Mouse (Mus musculus) gastrocnemius, postnatal 14 days (tissue): Measurements from ENCODE around the gene Arid3a. TPM values are rescaled to one million over a fixed set of nuclear protein-coding genes. Genes with fewer than 3 reads are reported as not detected.

Source experiments
- DNase-seq: peaks from one replicate; pipeline ENCODE4 v3.0.0; 2021; ENCODE audit warnings: mixed read lengths
- intact Hi-C: fragments of 180-260 bp; cut with DNase I; formaldehyde crosslinking; loops from one replicate; pipeline ENCODE4 v1.15.1; 2025; ENCODE audit warnings: low total_unique reads
- total RNA-seq, 2 experiments: library from RNA; stranded (reverse); gene quantifications; 2 replicates each; pipeline ENCODE4 v1.2.3; 2021

Gene Arid3a
- total RNA-seq, 2 experiments from 2014 or later: 2.4 to 2.7 TPM

DNA sequence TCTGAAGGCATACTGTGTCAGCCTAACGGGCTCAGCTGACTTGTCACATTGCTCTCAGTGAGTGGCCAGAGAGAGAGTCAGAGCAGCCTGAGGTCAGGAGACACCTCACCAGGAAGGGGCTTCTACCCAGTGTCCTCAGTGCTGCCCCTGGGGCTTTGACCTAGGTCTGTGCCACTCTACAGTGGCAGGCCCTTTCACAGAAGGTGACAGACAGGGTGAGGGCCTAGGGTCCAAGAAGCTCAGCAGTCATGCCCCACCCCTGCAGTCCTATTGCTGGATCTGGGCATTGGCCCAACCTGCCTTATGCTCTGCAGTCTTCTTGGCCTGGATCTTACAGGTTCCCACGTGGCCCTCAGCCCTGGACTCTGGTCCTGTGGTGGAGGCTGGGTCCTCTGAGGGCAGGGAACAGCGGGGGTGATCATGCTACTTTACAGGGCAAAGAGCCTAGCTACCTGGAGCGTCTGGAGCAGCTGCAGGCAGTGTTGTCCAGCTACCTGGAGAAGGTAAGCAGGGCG lies 40.1 kb downstream of the Arid3a start:
- intact Hi-C loops: no loop called here
- DNase-seq: no peak

DNA sequence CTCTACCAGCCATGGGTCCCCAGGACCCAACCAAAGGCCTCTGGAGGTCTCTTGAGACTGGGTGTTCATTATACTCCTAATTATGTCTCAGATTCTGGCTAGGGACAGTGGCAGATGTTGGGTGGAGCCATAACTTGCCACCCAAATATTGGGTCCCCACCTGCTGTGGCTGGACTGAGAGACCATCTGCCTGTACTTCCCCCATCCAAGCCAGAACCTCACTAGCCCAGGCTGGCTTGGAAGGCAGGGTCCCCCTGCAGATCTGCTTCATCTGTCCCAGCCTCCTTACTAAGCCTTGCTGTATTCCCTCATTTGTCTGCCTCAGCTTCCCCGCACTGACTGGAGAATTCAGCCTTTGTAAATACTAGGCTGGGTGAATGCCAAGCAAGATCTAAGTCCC lies 41.3 kb downstream of the Arid3a start:
- DNase-seq: no peak
- intact Hi-C loops: no loop called here

DNA sequence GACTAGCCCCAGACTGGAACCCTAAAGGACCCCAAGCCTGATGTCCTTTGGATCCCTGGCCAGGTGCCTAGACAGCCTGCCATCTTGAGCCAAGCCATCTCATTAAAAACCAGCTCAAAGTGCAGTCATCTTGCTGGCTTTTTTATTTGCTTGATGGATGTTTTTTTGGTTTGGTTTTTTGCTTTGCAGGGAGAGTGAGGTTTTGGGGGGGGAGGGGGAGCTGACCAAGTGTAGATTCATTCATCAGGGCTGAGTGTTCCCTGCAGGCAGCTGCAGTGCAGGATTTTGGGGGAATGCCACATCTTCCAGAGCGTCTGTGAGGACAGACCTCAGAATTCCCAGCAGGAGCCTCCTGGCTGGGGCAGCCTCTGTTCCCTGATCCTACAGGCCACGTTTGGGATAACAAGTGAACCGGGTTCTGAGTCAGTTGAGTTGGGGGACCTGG lies 42.3 kb downstream of the Arid3a start:
- intact Hi-C loops: no loop called here
- no peak for DNase-seq

DNA sequence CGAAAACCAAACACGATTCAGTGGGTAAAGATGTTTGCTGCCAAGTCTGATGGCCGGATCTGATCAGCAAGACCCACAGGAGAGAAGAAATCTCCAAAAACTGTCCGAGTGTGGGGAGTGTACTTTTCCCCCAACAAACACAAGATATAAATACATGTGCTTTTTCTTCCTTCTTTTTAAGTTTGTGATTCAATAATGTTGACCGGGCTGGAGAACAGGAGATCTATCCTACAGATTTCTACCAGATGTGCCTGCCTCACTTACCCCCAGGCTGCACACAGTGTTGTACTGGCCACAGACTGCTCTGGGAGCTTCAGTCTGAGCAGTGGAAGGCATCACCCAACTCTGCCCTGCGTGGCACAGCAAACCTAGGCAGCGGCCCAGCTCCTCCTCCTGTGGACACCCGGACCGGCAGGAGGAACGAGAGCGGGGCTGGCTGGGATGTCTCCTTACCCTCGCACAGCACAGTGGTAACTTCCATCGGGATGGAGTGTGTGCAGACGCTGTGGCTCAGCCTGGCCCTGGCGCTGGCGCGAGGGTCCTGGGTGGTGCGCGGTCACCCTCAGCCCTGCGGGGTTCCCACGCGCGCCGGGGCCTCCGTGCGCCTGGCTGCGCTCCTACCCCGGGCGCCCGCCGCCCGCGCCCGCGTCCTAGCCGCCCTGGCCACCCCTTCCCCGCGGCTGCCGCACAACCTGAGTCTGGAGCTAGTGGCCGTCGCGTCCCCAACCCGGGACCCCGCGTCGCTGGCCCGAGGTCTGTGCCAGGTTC lies 43.8 kb downstream of the Arid3a start, which contains the start of gene Grin3b:
Grin3b (plus strand) TSS at position 301 of the 768 bp plus-strand sequence.
- no peak for DNase-seq
- intact Hi-C loops: no loop called here

DNA sequence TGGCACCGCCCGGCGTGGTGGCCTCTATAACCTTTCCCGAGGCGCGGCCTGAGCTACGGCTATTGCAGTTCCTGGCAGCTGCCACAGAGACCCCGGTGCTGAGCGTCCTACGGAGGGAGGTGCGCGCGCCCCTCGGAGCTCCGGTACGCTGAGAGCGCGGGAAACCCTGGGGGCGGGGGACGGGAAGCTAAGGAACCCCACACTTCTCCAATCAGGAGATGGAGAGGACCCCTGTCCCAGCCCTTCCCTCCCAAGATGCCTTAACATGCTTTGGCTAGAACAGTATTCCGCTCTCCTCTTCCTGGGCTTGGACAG lies 44.3 kb downstream of the Arid3a start:
- intact Hi-C loops: no loop called here
- no peak for DNase-seq

DNA sequence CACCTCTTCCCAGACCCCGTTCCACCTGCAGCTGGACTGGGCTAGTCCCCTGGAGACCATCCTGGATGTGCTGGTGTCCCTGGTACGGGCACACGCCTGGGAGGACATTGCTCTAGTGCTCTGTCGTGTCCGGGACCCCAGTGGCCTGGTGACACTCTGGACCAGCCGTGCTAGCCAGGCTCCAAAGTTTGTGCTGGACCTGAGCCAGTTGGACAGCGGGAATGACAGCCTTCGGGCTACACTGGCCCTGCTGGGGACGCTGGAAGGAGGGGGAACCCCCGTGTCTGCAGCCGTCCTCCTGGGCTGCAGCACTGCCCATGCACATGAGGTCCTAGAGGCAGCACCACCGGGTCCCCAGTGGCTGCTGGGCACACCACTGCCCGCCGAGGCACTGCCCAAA lies 46.0 kb downstream of the Arid3a start:
- no peak for DNase-seq
- intact Hi-C loops: no loop called here

DNA sequence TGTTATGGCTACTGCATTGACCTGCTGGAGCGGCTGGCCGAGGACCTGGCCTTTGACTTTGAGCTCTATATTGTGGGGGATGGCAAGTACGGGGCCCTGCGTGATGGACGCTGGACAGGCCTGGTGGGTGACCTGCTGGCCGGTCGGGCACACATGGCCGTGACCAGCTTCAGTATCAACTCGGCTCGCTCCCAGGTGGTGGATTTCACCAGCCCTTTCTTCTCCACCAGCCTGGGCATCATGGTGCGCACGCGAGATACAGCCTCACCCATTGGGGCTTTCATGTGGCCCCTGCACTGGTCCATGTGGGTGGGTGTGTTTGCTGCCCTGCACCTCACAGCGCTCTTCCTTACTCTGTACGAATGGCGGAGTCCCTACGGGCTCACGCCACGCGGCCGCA lies 47.2 kb downstream of the Arid3a start:
- intact Hi-C loops: no loop called here
- no peak for DNase-seq

DNA sequence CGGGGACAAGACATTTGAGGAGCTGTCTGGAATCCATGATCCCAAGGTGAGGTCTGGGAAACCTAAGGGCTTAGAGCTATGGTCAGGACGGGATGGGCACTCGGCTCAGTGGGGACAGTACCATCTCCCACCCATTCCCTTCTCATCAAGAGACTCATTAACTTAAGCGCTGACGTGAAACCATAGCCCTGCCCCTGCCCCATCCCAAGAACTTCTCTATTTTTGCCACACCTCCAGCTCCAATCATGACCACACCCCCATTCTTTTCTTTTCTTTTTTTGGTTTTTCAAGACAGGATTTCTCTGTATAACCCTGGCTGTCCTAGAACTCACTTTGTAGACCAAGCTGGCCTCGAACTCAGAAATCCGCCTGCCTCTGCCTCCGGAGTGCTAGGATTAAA lies 47.8 kb downstream of the Arid3a start:
- intact Hi-C loops: no loop called here
- DNase-seq: no peak

DNA sequence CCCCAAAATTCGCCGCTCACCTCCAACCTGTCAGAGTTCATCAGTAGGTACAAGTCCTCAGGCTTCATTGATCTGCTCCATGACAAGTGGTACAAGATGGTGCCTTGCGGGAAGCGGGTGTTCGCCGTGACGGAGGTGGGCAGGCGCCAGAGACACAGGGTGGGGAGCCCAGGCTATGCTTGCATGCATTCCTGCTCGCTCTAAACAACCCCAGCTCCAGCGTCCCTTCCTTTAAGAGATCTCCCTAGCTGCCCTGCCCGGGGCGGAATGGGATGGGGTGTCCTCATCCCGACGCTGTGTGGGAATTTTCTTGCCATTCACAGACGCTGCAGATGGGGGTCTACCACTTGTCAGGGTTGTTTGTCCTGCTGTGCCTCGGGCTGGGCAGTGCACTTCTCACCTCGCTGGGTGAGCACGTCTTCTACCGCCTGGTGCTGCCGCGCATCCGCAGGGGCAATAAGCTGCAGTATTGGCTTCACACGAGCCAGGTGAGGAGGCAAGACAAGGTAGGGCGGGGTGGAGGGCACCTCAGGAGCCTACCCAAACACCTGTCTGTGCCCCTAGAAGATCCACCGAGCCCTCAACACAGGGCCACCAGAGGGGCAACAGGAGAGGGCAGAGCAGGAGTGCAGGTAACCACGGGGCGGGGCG lies 49.4 kb downstream of the Arid3a start:
- no peak for DNase-seq
- intact Hi-C loops: no loop called here

DNA sequence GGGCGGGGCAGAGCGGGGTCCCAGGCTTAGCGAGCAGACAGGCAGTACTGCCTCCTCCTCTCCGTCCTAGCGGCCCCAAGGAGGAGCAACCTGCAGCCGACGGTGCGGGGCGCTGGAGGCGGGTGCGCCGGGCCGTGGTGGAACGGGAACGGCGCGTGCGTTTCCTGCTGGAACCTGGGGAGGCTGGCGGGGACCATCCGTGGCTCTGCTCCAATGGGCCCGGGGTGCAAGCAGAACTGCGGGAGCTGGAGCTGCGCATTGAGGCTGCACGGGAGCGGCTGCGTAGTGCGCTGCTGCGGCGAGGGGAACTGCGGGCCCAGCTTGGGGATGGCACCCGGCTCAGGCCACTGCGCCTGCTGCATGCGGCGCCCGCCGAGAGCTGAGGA lies 49.9 kb downstream of the Arid3a start:
- intact Hi-C loops: no loop called here
- no peak for DNase-seq

DNA sequence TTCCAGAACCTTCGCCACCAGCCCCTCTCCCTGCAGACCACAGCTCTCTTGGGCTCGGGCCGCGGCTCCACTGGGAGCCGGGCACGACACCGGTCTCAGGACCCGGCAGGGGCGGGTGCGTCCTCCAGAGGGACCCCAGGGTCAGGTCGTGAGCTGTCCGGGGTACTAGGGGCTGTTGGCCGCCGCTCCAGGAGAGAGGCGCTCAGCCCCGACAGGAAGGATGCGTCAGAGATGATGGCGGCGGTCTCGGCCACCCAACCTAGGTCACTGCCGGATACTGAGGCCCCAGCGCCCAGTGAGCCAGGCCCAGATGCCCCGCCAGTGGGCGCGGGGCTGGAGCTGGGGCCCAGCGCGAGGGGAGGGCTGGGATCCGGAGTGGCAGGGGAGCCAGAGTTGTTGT lies 50.5 kb downstream of the Arid3a start:
- intact Hi-C loops: no loop called here
- DNase-seq: no peak

DNA sequence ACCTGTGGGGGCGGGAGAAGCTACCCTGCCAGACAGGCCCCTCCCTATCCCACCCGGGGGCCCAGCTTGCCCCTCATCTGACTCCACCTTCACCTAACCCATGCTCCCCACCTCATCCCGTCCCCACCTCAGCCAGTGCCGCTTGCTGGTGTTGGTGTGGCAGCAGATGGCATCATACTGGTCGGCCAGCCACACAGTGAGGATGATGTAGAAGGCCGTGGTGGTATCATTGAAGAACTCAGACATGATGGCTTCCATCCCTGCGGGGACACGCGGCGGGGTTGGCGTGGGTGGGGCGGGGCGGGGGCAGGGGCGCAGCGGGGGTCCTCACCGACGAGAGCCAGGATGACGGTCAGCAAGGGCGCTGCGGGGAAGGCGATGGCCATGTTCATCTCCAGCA lies 51.2 kb downstream of the Arid3a start:
- intact Hi-C loops: no loop called here
- no peak for DNase-seq

DNA sequence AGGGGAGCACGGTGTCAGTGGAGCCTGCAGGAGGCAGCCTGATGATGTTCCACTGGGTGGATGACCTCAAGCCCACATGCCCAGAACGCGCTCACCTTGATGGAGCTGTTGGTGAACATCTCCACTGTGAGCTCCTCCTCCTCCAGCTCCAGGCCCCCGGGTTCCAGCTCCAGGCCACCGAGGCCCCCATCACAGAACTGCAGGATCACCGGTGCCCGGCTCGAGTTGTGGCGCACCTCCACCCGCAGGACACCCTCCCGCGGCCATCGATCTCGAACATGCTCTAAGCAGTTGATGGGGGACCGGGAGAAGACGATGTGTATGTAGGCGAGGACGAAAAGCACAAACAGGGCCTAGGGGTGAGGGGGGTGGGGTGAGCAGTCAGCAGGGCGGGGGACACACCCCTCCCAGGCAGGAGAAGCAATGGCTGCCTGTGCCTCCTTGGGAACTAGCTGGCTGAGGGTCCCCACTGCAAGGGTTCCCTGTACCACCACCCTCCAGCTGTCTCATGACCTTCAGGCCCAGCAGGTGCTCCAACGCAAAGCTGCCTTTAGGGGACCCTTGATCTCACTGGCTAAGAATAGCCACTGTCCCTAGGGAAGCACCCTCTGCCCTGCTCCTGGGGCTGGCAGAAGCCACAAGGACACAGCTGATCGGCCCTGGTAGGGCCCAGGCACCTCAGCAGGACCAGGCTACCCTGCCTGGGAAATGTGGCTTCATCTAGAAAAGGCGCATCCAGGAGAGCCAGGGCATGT lies 52.7 kb downstream of the Arid3a start:
- intact Hi-C loops: no loop called here
- no peak for DNase-seq

DNA sequence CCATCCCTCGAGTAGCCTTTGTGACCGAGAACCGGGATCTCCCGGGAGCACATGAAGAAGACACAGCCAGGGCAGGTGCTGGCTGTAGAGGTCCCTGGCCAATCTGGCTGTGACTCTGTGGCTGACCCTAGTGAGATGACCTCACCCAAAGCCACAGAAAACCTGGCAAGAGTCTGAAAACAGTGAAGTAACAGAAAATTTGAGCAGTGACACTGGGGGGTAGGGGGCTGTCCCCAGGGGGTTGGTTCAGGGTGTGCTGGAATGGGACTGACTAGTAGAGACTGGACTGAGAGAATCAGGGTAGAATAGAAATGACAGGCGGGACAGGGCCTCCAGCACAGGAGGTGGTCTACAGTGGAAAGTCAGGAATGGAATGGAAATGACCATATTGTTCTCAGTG lies 56.4 kb downstream of the Arid3a start:
- no peak for DNase-seq
- intact Hi-C loops: no loop called here

DNA sequence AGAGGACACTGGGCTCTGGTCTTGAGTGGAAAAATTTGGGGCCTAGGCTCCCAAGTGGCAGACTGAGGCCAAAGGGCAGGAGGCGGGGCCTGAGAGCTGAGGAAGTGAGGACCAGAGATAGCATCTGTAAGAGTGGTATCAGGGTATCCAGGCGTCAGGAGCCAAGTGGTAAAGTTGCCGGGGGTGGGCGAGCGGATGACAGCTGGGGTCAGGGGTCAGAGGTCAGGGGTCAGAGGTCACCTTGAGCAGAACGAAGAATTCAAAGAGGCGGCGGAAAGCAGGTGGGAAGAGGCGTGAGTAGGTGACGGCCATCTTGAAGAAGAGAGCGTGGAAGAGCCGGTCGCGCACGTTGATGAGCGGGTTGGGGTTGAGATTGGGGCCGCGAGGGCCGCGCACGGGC lies 56.8 kb downstream of the Arid3a start:
- intact Hi-C loops: no loop called here
- DNase-seq: peak; percentile 67

DNA sequence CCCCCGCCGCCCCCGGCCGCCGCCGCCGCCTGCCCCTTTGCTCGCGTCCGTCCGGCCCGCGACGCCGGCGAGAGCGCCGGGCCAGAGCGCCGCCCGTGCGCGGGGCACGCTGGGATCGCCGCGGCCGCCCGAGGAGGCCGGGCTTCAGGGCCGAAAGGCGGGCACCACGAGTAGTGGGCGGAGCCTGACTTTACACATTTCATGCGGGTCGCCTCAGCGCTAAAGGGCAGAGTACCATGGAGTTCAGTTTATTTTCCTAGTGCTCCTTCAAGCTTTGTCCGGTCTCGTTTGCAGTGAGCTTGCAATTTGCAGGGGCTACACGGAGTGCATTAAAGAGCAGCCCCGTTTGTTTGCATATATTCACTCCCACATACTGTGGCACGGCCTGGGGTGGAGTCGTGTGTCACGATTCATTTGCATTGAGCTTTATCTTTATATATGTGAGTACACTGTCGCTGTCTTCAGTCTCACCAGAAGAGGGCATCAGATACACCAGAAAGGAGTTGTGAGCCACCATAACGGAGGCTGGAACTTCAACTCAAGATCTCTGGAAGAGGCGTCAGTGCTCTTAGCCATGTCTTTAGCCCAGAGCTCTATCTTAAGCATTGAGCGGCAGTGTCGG lies 57.5 kb downstream of the Arid3a start, which contains the start of gene Tmem259:
Tmem259 (minus strand) TSS at position 136 of the 622 bp plus-strand sequence.
- peak; percentile 87 for DNase-seq
- intact Hi-C loops: no loop called here

DNA sequence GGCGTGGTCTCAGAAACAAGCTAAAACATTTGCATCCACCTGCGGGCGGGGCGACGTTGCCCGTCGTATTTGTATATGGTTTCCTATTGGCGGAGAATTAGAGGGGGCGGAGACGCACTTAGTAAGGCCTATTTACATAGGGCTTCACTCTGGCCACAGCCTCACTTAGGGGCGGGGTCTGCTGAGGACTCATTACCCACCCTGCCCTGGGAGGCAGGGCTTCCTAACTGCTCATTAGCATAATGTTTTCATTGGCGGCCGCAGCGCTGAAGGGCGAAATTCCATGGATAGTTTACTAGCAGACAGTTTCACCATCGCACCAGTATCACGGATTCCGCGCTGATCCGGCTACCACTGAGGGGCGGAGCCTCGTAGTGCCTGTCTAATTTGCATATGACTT lies 58.0 kb downstream of the Arid3a start:
- intact Hi-C loops: no loop called here

DNA sequence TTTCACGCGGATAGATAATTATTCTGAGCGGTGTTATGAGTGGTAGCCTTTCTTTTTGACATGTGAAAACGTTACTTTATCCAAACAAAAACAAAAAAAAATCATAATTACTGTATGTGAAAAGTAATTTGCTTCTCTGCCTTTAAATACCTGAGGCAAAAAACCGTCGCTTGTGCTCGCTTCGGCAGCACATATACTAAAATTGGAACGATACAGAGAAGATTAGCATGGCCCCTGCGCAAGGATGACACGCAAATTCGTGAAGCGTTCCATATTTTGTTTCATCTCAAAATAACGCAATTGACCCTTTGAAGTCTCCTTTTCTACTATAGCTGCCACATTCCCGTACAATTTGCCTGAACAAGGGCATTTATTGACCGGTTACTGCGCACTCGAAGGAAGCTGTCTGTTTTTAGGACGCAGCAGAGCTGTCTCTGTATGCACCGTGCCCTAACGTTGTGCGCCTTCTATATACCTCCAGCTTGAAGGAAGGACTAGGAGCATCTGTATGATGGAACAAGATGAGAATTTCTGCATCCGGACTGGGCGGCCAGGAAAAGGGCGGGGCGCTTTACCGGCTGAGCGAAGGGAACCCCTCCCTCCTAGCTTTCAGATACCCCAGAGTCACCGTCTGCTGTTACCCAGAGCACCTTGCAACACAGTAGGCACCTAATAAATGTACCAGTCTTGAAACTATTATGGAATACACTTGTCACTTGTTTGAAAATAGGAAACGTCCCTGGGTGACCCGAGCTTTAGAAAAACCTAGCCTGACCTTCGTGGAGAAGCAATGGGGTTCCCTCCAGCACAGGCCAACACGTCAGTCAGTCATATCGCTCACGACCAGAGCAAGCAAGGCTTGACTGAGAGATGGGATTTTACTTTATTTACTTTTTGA lies 58.7 kb downstream of the Arid3a start:
- intact Hi-C loops: no loop called here

More for the DNA sequence above, 58.0 kb downstream of the Arid3a start:
- DNase-seq: peak; percentile 96

More for the DNA sequence above, 58.7 kb downstream of the Arid3a start:
- DNase-seq: peak; percentile 64
